Mouse (Mus musculus) liver, postnatal 0 days (tissue): ENCODE data around the gene Gm14214.

Experiments used
- CTCF ChIP-seq: sonication (generic); IDR thresholded peaks from 2 replicates; pipeline ENCODE4 v1.5.1; 2016; ENCODE audit warnings: antibody characterized with exemption, low read depth
- EP300 ChIP-seq: IDR thresholded peaks from 2 replicates; pipeline ENCODE4 v1.6.1; 2016; ENCODE audit warnings: antibody characterized with exemption, low read depth, mild to moderate bottlenecking

DNA sequence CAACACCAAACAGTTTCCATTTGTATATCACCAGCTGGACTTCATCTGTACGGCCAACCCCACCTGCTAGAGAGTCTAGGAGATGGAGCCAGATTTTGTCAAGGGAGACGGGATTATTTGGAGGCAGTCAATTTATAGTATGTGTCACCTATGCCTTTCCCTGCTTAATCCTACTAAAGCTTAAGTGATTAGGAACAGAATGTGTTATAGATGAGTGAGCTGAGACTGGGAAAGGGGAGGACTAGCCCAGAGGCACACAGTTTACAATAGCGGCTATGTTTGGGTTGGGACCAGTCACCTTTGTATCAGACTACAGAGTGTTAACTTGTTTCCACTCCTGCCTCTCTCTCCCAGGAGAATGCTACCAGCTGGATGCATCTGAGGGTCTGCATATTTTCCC, 9.8 kb upstream of the Gm14214 start:
- no peak for TF ChIP-seq CTCF
- TF ChIP-seq EP300 = no peak
